Mouse (Mus musculus) C2C12 (cell line): ENCODE data around the gene Sema5b.
"Not testable (repeated sequence)": the region's sequence is repeated elsewhere in the genome, so short reads cannot be mapped to it uniquely, and the experiment has no call there.

Experiments
- CEBPB ChIP-seq: IDR thresholded peaks from one replicate; pipeline ENCODE4 v1.6.1; 2011; ENCODE audit warnings: low read depth, mild to moderate bottlenecking, control low read depth, moderate library complexity
- CTCF ChIP-seq: IDR thresholded peaks from one replicate; pipeline ENCODE4 v1.5.1; 2011; ENCODE audit not compliant: control insufficient read depth, insufficient read depth, insufficient read length
- FOSL1 ChIP-seq: IDR thresholded peaks from one replicate; pipeline ENCODE4 v1.8.0; 2011; ENCODE audit warnings: mild to moderate bottlenecking, low read length; ENCODE audit not compliant: poor library complexity, insufficient read depth, severe bottlenecking
- MAX ChIP-seq: IDR thresholded peaks from one replicate; pipeline ENCODE4 v1.6.1; 2011; ENCODE audit warnings: mild to moderate bottlenecking, control low read depth
- MYOD1 ChIP-seq: IDR thresholded peaks from one replicate; pipeline ENCODE4 v1.6.1; 2011; ENCODE audit warnings: low read depth; ENCODE audit not compliant: control insufficient read depth, insufficient read length
- MYOG ChIP-seq: IDR thresholded peaks from one replicate; pipeline ENCODE4 v1.6.1; 2011; ENCODE audit not compliant: control insufficient read depth, insufficient read length; ENCODE audit errors: extremely low read depth
- USF1 ChIP-seq: IDR thresholded peaks from one replicate; pipeline ENCODE4 v1.6.1; 2011; ENCODE audit warnings: low read depth, mild to moderate bottlenecking, control low read depth, moderate library complexity

DNA sequence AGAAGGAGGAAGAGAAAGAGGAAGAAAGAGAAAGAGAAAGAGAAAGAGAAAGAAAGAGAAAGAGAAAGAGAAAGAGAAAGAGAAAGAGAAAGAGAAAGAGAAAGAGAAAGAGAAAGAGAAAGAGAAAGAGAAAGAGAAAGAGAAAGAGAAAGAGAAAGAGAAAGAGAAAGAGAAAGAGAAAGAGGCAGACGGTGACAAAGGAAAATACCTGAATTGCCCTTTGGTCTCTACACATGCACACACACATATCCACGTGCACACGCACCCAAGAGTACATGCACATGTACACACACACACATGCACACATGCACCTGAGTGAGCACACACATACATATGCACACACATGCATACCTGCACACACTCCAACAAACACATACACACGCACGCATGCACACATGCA lies 24.7 kb downstream of the Sema5b start:
- TF ChIP-seq USF1, CTCF, MAX, MYOD1, MYOG, CEBPB, FOSL1: not testable (repeated sequence)
